Mouse (Mus musculus): ENCODE data around the gene Atp8b3. TPM values are rescaled to one million over a fixed set of nuclear protein-coding genes. Genes with fewer than 3 reads are reported as not detected.

The Atp8b3 gene
- total and polyA plus RNA-seq, 2 experiments from 2014 or later = 0.96 to 1.1 TPM

DNA sequence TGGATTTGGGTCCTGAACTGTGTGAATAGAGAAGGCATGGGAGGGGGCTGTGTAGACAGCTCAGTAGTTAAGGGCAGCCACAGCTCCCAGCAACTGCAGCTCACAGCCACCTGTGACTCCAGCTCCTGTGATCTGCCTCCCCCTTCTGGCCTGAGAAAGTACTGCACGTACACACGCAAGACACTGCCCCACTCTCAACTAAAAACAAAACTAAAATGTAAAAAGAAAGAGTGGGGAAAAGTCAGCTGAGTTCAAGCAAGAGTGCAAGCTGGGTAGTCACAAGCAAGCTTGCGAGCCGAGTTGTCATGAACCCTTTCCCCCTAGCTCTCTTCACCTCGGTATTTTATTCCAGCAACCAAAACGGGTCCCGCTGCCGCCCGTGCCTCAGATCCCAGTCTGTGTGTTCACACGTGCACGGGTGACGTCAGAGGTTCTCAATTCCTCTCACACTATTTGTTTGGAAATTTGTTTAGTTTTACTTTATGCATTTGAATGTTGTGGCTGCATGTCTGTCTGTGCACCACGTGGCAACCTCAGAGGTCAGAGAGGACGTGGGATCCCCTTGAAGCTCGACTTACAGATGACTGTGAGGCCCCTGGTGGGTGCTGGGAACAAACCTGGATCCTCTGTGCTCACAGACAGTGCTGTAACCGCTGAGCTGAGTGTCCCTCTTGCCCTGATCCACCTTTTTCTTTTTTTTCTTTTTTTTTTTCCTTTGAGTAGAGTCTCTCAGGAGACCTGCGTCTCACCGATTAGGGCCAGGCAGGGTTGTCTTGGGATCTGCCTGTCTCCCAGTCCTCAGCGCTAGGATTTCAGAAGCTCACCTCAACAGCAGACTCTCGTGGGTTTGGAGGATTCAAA, 29.3 kb downstream of the Atp8b3 start:
- peaks cover 3% of the 10 kb centered on the region; the same call in 1 of the 2 replicates for H3K4me1 ChIP-seq (ENCODE audit: insufficient read depth, low read length)
- no peaks in the 10 kb centered on the region for H3K9me3 ChIP-seq (ENCODE audit: low read length)
- H3K9ac ChIP-seq (replicated peaks; ENCODE audit: low read length) = no peak overlapping the region
- TF ChIP-seq CTCF (IDR thresholded peaks at IDR 0.05; ENCODE audit: low read depth) = peak; percentile 97
- H3K27ac ChIP-seq = no peak overlapping the region
- H3K27me3 ChIP-seq (ENCODE audit: insufficient read depth, low read length) = peaks cover 25% of the 10 kb centered on the region
- H3K4me3 ChIP-seq (ENCODE audit: low read length) = peak overlapping the region; percentile 29
- H3K36me3 ChIP-seq (ENCODE audit: insufficient read depth, low read length) = no peaks in the 10 kb centered on the region
- peak overlapping the region; percentile 55 for H3K4me2 ChIP-seq (ENCODE audit: low read depth, low read length)
- 11% methylated on average over 20 of the region's 20 CpGs for WGBS
- ATAC-seq (peak; percentile 65), DNase-seq (ENCODE audit: low spot score) (peak; percentile 86)

DNA sequence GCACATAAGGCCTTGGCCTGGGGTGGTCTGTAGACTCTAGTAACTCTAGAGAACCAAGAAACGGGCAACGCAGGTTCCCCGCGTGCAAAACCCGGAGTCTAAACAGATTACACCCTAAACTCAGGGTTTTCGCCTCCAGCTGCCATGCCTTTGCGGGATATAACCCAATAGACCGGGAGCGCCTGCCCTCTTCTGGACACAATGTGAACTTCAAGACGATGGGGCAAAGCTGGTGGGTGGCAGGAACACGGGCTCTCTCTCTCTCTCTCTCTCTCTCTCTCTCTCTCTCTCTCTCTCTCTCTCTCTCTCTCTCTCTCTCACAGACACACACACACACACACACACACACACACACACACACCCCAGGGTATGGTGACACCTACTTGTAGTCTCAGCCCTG, 32.7 kb downstream of the Atp8b3 start:
- DNase-seq (ENCODE audit: low spot score) (peak; percentile 80), ATAC-seq (no peak)
- H3K27me3 ChIP-seq (ENCODE audit: insufficient read depth, low read length) = peaks cover 45% of the 10 kb centered on the region
- no peak overlapping the region for H3K4me3 ChIP-seq (ENCODE audit: low read length)
- H3K36me3 ChIP-seq (ENCODE audit: insufficient read depth, low read length) = no peaks in the 10 kb centered on the region
- H3K9me3 ChIP-seq (ENCODE audit: low read length) = no peaks in the 10 kb centered on the region
- no peak overlapping the region for H3K27ac ChIP-seq
- no peak overlapping the region for H3K4me2 ChIP-seq (ENCODE audit: low read depth, low read length)
- H3K4me1 ChIP-seq (ENCODE audit: insufficient read depth, low read length) = no peaks in the 10 kb centered on the region
- no peak overlapping the region for H3K9ac ChIP-seq (replicated peaks; ENCODE audit: low read length)
- WGBS = 2% methylated on average over 11 of the region's 11 CpGs
- peak; percentile 81 for TF ChIP-seq CTCF (IDR thresholded peaks at IDR 0.05; ENCODE audit: low read depth)

- Histone ChIP-seq H3K4me3 (ENCODE audit: low read length) (no peak overlapping the region), H3K4me1 (ENCODE audit: insufficient read depth, low read length) (no peaks in the 10 kb centered on the region), H3K27me3 (ENCODE audit: insufficient read depth, low read length) (peaks cover 59% of the 10 kb centered on the region), H3K27ac (no peak overlapping the region), H3K36me3 (ENCODE audit: insufficient read depth, low read length) (no peaks in the 10 kb centered on the region), H3K4me2 (ENCODE audit: low read depth, low read length) (no peak overlapping the region), H3K9ac (replicated peaks; ENCODE audit: low read length) (no peak overlapping the region), H3K9me3 (ENCODE audit: low read length) (no peaks in the 10 kb centered on the region)
- ATAC-seq (no peak), DNase-seq (ENCODE audit: low spot score) (no peak)
- TF ChIP-seq CTCF (IDR thresholded peaks at IDR 0.05; ENCODE audit: low read depth) = no peak
- WGBS = 1% methylated on average over 8 of the region's 9 CpGs
These were observed 34.2 kb downstream of the Atp8b3 start for GRCm38 (mm10) chr10:80504724-80505123.

DNA sequence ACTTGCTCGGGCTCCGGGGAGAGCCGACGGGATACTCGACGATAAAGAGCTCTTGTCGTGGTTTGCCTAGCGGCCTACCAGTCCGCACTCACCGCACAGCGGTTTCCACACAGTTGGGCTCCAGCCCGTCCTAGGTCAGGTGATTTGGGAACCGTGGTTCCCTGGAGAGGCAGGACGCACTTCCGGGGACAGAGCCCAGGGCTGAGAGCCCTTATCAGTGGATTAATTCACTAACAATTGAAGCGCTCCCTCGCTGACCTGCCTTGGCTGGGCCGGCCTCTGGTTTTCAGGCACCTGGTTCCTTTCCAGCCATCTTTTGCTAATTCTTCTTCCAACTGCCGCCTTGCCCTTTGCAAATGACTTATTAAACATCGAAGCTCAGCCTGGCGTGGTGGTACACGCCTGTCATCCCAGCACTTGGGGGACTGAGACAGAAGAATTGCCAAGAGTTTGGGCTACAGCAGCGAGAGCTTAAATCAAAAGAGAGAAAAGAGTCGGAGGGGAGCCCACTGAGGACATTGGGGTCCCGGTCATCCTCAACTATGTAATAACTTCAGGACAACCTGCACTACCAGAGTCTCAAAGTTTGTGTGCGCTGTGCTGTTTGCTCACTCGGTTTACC, 35.2 kb downstream of the Atp8b3 start:
- WGBS = 4% methylated on average over 27 of the region's 27 CpGs
- Histone ChIP-seq H3K9ac (replicated peaks; ENCODE audit: low read length) (no peak overlapping the region), H3K9me3 (ENCODE audit: low read length) (no peaks in the 10 kb centered on the region), H3K4me1 (ENCODE audit: insufficient read depth, low read length) (no peaks in the 10 kb centered on the region), H3K4me2 (ENCODE audit: low read depth, low read length) (no peak overlapping the region), H3K36me3 (ENCODE audit: insufficient read depth, low read length) (no peaks in the 10 kb centered on the region), H3K27me3 (ENCODE audit: insufficient read depth, low read length) (peaks cover 69% of the 10 kb centered on the region), H3K4me3 (ENCODE audit: low read length) (no peak overlapping the region), H3K27ac (no peak overlapping the region)
- TF ChIP-seq CTCF (IDR thresholded peaks at IDR 0.05; ENCODE audit: low read depth) = no peak
- ATAC-seq (no peak), DNase-seq (ENCODE audit: low spot score) (no peak)

- Histone ChIP-seq H3K27ac (no peak overlapping the region), H3K9ac (replicated peaks; ENCODE audit: low read length) (no peak overlapping the region), H3K36me3 (ENCODE audit: insufficient read depth, low read length) (no peaks in the 10 kb centered on the region), H3K4me2 (ENCODE audit: low read depth, low read length) (no peak overlapping the region), H3K27me3 (ENCODE audit: insufficient read depth, low read length) (peaks cover 74% of the 10 kb centered on the region), H3K4me1 (ENCODE audit: insufficient read depth, low read length) (no peaks in the 10 kb centered on the region), H3K9me3 (ENCODE audit: low read length) (no peaks in the 10 kb centered on the region), H3K4me3 (ENCODE audit: low read length) (no peak overlapping the region)
- no peak for ATAC-seq
- no peak for TF ChIP-seq CTCF (IDR thresholded peaks at IDR 0.05; ENCODE audit: low read depth)
- no peak for DNase-seq (ENCODE audit: low spot score)
- WGBS = 3% methylated on average over 22 of the region's 22 CpGs
These were observed 36.1 kb downstream of the Atp8b3 start for GRCm38 (mm10) chr10:80502819-80503314.

DNA sequence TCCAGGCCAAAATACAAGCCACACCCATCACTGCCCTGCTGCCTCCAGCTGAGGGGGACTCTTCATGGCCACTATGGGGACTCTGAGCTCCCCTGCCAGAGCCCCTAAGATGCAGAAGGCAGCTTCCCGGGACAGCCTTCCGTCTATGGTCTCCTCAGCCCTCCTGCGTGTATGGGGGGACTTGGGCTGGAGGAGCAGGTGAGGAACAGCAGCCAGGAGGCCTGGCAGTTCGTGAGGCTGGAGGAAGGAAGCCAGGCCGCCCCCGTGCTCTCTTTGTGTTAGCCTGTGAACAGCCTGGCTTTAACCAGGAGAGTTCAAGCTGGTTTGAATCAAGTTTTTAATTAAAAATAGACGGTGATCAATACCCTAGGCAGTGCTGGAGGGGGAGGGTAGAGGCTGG, 36.6 kb downstream of the Atp8b3 start:
- Histone ChIP-seq H3K27ac (no peak overlapping the region), H3K27me3 (ENCODE audit: insufficient read depth, low read length) (peaks cover 78% of the 10 kb centered on the region), H3K9ac (replicated peaks; ENCODE audit: low read length) (no peak overlapping the region), H3K9me3 (ENCODE audit: low read length) (no peaks in the 10 kb centered on the region), H3K36me3 (ENCODE audit: insufficient read depth, low read length) (no peaks in the 10 kb centered on the region), H3K4me3 (ENCODE audit: low read length) (no peak overlapping the region), H3K4me2 (ENCODE audit: low read depth, low read length) (no peak overlapping the region), H3K4me1 (ENCODE audit: insufficient read depth, low read length) (no peaks in the 10 kb centered on the region)
- no peak for TF ChIP-seq CTCF (IDR thresholded peaks at IDR 0.05; ENCODE audit: low read depth)
- DNase-seq (ENCODE audit: low spot score) (no peak), ATAC-seq (no peak)
- 2% methylated on average over 7 of the region's 7 CpGs for WGBS

Measured in hindbrain, postnatal 0 days (tissue).